Mouse (Mus musculus) adrenal gland, postnatal 4 days (tissue): ENCODE data around the gene Ttc21b. TPM values are rescaled to one million over a fixed set of nuclear protein-coding genes. Genes with fewer than 3 reads are reported as not detected.

Source experiments
- DNase-seq, 2 experiments: peaks; one replicate each; pipeline ENCODE4 v3.0.0; 2021 to 2022; ENCODE audit warnings: low spot score in 2 of 2, mixed read lengths in 2 of 2
- total RNA-seq, 2 experiments: library from RNA; stranded (reverse); gene quantifications; 2 replicates each; pipeline ENCODE4 v1.2.3; 2021

Gene Ttc21b
- total RNA-seq, 2 experiments from 2014 or later, result 7.0 to 8.6 TPM

DNA sequence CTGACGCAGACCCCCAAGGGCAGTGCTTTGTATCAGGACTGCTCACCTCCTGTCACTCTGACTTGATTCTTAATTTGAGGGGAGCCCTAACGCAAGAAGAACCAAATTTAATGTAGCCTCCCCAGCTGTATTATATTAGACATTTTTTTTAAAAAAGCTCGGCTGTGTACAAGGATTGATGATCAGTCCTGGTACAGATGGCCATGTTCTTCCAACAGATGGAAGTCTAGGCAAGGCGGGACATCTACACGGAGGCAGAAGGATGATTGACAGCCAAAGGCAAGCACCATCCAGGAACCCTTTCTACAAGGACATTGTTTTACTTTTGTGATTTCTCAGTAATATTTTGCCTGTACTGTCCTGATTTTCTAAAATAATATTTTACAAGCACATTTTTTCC, 83.3 kb downstream of the Ttc21b start:
- DNase-seq, result no peak

GRCm38 (mm10) chr2:66171643-66172042, 84.8 kb downstream of the Ttc21b start:
- DNase-seq, result no peak

- no peak for DNase-seq
Observed at GRCm38 (mm10) chr2:66170721-66171120, 85.7 kb downstream of the Ttc21b start.

GRCm38 (mm10) chr2:66165025-66165424, 91.4 kb downstream of the Ttc21b start:
- DNase-seq, result no peak

GRCm38 (mm10) chr2:66158140-66158915, 98.1 kb downstream of the Ttc21b start:
- no peak for DNase-seq

DNA sequence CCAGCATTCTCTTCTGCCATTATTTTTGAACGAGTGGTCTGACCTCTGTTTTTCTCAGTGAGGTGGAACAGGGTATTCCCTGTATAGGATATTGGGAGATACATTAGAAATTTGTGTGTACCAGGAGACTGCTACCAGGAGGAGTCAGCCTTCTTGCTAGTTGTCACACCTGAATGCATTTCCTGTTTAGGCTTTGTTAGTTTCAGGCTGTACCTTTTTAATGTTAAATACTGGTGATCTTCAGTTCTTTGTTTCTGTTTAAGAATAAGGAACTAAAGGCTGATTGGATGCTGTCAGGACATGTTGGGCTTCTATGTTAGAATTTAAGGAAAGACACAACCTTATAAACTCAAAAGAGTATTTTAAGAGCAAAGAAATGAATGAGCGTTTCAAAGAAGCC, 105.0 kb downstream of the Ttc21b start:
- DNase-seq, result no peak

DNA sequence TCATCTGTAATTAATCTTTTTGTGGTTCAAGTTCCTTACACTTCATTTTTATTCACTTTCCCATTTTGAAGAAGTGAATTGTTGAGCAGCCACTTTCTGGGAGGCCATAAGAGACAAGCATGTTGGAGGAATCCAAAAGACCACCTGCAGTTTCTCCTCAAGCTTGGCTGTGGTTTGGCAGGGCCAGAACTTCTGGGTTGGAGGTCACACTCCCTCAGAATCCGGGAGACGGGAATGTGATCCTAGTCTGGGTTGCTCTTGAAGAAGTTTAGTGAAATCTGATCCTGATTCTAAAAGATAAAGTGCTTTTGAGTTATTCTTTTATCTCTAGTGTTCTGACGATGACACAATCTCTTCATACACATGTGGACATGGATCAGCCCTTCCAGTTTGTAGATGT, 105.9 kb downstream of the Ttc21b start:
- DNase-seq, result no peak

DNA sequence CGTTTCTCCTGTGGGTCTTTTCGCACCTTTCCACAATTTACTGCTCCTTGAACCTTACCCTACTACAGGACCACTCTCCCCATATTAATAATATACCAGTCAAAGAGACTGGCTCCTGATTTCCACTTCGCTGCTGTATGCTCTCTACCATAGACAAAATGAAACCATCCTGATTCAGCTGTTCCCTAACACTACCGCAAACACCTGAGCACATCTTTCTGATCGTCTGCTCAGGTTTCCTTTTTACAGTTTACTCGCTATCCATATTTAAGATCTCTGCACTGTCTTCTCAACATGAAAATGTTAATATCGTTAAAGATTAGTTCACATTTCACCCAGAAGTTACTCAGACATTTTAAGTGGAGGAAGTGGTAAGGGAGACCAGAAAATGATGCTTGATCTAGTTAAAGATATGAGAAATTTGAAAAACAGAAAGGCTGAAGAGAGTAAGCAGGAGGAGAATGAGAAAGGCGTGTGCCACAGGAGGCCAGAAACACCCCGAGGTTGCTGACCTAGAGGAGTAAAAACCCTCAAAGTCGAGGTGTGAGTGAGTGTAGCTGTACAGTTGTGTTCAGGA, 107.7 kb downstream of the Ttc21b start:
- DNase-seq, result no peak

- no peak for DNase-seq
Observed at GRCm38 (mm10) chr2:66146473-66146872, 109.9 kb downstream of the Ttc21b start.

- no peak for DNase-seq
Observed at GRCm38 (mm10) chr2:66144770-66145169, 111.6 kb downstream of the Ttc21b start.

DNA sequence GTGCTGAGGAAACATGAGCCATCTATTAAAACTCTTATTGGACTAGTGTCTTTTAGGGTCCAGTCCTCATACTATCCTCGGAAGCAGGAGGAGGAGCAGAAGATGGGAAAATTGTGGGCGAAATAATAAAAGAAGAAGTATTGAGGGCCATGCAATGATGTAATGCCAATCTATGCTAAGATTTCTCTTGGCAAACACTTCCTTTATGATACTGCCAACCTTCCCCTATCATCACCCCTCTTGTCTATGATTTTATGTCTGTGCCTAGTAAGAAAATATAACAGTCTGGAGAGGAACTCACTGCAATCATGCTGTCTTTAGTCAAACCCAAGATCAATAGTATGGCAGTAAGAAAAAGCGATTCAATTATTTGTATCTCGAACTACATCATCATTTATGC, 113.1 kb downstream of the Ttc21b start:
- DNase-seq, result no peak

- DNase-seq, result no peak
Observed at GRCm38 (mm10) chr2:66142711-66143110, 113.7 kb downstream of the Ttc21b start.

GRCm38 (mm10) chr2:66142268-66142667, 114.1 kb downstream of the Ttc21b start:
- no peak for DNase-seq

DNA sequence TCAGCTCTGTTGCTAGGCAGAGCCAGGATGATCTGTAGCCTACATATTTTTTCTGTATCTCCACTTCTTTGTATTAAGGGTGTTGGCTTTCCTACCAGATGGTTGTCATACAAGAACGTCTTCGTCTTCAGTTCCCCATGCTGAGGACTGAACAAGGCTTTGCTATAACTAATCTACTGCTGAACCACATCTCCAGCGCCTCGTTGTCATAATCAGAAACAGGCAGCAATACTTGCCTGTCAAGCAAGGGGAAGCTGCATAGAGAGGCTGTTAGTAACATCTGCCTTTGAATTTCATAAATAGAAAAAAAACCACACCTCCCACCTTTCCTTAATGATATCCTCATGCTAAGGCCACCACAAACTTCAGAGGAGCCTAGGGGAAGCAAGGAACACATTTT, 116.2 kb downstream of the Ttc21b start:
- DNase-seq, result no peak

Other genes with a start within 250 kb of the Ttc21b start
- 1 to 10 TPM; 3.1 to 4.9 TPM for gene Galnt3, start 131.6 kb downstream of the Ttc21b start, total RNA-seq
- under 1 TPM; 0.40 to 0.53 TPM for gene Scn1a, start 184.2 kb upstream of the Ttc21b start, total RNA-seq